Mouse (Mus musculus) midbrain, embryonic 12.5 days (tissue): ENCODE data around the gene Enkd1. TPM values are rescaled to one million over a fixed set of nuclear protein-coding genes. Genes with fewer than 3 reads are reported as not detected.

Source experiments
- polyA plus RNA-seq: library from polyadenylated mRNA; unstranded; fragments of >200 nt; fragmentation: Nextera tagmentation; extraction: Ambion mirVana; gene quantifications from 2 replicates; pipeline ENCODE4 v1.2.1, GENCODE M21; 2016

Gene Enkd1
- polyA plus RNA-seq, 1 experiment from 2014 or later, result 32.6 TPM

Other genes starting within 250 kb of the Enkd1 start
- gene Tppp3, start 236.7 kb downstream of the Enkd1 start, polyA plus RNA-seq, result 86.8 and 94.2 TPM in 2 replicates
- 29.9 and 30.9 TPM in 2 replicates for gene Zdhhc1, start 211.3 kb downstream of the Enkd1 start, polyA plus RNA-seq
- gene Hsd11b2, start 189.5 kb downstream of the Enkd1 start, polyA plus RNA-seq, result 20.1 and 23.5 TPM in 2 replicates
- gene Atp6v0d1, start 142.2 kb downstream of the Enkd1 start, polyA plus RNA-seq, result 107 and 110 TPM in 2 replicates
- 19.5 and 21.7 TPM in 2 replicates for gene Ripor1, start 103.0 kb downstream of the Enkd1 start, polyA plus RNA-seq
- gene Ctcf, start 71.6 kb downstream of the Enkd1 start, polyA plus RNA-seq, result 157 TPM in 2 replicates
- 1.3 TPM in 1 of 2 replicates, not detected in the other for gene Agrp, start 70.8 kb downstream of the Enkd1 start, polyA plus RNA-seq
- 8.7 and 9.0 TPM in 2 replicates for gene Carmil2, start 21.9 kb downstream of the Enkd1 start, polyA plus RNA-seq
- gene Acd, start 7.1 kb downstream of the Enkd1 start, polyA plus RNA-seq, result 82.8 and 89.5 TPM in 2 replicates
- 31.7 and 32.7 TPM in 2 replicates for gene Pard6a, start 7.1 kb downstream of the Enkd1 start, polyA plus RNA-seq
- 0.27 TPM in 1 of 2 replicates, not detected in the other for gene 4933405L10Rik, start 555 bp downstream of the Enkd1 start, polyA plus RNA-seq
- 52.9 and 58.8 TPM in 2 replicates for gene Gfod2, start 50.5 kb upstream of the Enkd1 start, polyA plus RNA-seq
- gene Ranbp10, start 119.1 kb upstream of the Enkd1 start, polyA plus RNA-seq, result 15.0 and 15.1 TPM in 2 replicates
- gene Tsnaxip1, start 119.5 kb upstream of the Enkd1 start, polyA plus RNA-seq, result 0.22 and 0.63 TPM in 2 replicates
- gene Cenpt, start 145.1 kb upstream of the Enkd1 start, polyA plus RNA-seq, result 66.3 and 67.0 TPM in 2 replicates
- gene Thap11, start 146.9 kb upstream of the Enkd1 start, polyA plus RNA-seq, result 76.7 and 78.6 TPM in 2 replicates
- 280 and 286 TPM in 2 replicates for gene Nutf2, start 152.4 kb upstream of the Enkd1 start, polyA plus RNA-seq
- 73.3 and 75.9 TPM in 2 replicates for gene Edc4, start 172.7 kb upstream of the Enkd1 start, polyA plus RNA-seq
- 0.43 and 0.82 TPM in 2 replicates for gene Nrn1l, start 185.4 kb upstream of the Enkd1 start, polyA plus RNA-seq
- gene Pskh1, start 192.2 kb upstream of the Enkd1 start, polyA plus RNA-seq, result 23.0 and 23.2 TPM in 2 replicates
- 2.3 and 3.4 TPM in 2 replicates for gene Ctrl, start 225.7 kb upstream of the Enkd1 start, polyA plus RNA-seq
- gene Psmb10, start 230.2 kb upstream of the Enkd1 start, polyA plus RNA-seq, result 21.4 and 25.8 TPM in 2 replicates
- 0.45 and 0.99 TPM in 2 replicates for gene Lcat, start 235.2 kb upstream of the Enkd1 start, polyA plus RNA-seq